Mouse (Mus musculus): ENCODE measurements around the gene Magi1.

DNA sequence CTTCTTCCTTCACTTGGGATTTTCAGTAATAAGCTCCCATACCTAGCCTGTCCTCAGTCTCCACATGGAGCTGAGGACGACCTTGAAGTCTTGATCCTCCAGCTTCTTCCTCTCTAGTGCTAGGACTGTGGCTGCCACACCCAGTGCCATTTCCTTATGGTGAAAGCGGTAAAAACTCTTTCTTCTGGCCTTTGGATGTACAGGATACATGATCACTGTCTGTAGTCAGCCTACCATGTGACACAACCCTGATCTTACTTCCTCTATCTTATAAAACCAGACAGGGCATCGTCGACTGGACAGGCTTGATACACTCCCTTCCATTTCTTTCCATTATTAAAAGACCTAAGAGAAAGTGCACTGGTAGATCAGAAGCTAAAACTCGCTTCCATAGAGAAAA, 413.7 kb downstream of the Magi1 start:
- no peak for TF ChIP-seq CTCF (IDR thresholded peaks at IDR 0.05; ENCODE audit: borderline replicate concordance, insufficient read depth, low read depth, low read length)
- TF ChIP-seq POLR2A (IDR thresholded peaks at IDR 0.05; ENCODE audit: borderline replicate concordance, insufficient read depth, low read length), result no peak

Measured in cerebellum, adult 2 months (tissue).